Mouse (Mus musculus): Measurements from ENCODE around the gene Rab7b. TPM values are rescaled to one million over a fixed set of nuclear protein-coding genes. Genes with fewer than 3 reads are reported as not detected.

The Rab7b gene
- total and polyA plus RNA-seq, 3 experiments, result 0.19 TPM; not detected in 2

DNA sequence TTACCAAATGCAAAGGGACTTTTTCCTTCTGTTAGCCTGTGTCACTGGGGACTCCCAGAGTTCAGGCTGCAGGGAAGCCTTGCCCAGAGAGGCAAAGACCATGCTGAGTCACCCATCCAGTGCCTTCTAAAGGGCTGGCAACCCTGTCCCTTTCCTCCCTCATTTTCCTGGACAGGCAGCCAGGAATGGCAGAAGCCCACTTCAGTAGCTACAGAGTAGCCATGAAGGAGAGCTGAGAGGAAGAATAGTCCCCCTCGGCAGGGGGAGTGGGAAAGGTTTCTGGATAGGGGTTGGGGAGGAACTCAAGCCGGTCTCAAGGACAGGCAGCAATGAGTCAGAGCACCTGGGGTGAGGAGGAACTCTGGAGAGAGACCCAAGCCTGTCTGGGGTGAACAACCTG, 59.3 kb downstream of the Rab7b start:
- Histone ChIP-seq H3K27me3 (replicated peaks) (no peaks in the 10 kb centered on the region), H3K9me3 (replicated peaks; ENCODE audit: low read length) (no peaks in the 10 kb centered on the region), H3K79me2 (replicated peaks; ENCODE audit: control insufficient read depth, extremely low read depth, insufficient read depth, poor library complexity, severe bottlenecking) (no peaks in the 10 kb centered on the region), H3K4me2 (ENCODE audit: insufficient read depth, low read depth, poor library complexity, severe bottlenecking) (no peak overlapping the region), H3K9ac (ENCODE audit: insufficient read depth, low read depth) (no peak overlapping the region), H3K36me3 (replicated peaks in 1 of 2; ENCODE audit: control insufficient read depth in 1 of 2, insufficient read depth in 1 of 2, low read length in 1 of 2) (no peaks in the 10 kb centered on the region), H3K4me3 (replicated peaks in 1 of 3; ENCODE audit: low read depth in 2 of 3, low read length in 2 of 3, poor library complexity in 1 of 3) (no peak overlapping the region), H3K27ac (ENCODE audit: insufficient read depth, low read depth) (no peak overlapping the region), H3K4me1 (ENCODE audit: control insufficient read depth in 1 of 2, insufficient read depth in 2 of 2) (peaks cover 3 to 60% of the 10 kb centered on the region in 2 experiments)
- TF ChIP-seq JUND (conservative IDR thresholded peaks at IDR 0.05; ENCODE audit: low read depth, low read length) (no peak), NRF1 (IDR thresholded peaks at IDR 0.05; ENCODE audit: low read depth, low read length) (no peak), POLR2AphosphoS2 (IDR thresholded peaks at IDR 0.05; ENCODE audit: low read depth, low read length) (no peak), TBP (conservative IDR thresholded peaks at IDR 0.05; ENCODE audit: low read depth, low read length) (no peak), MAX (IDR thresholded peaks at IDR 0.05; ENCODE audit: low read length) (no peak), CHD1 (IDR thresholded peaks at IDR 0.05; ENCODE audit: low read depth, low read length) (no peak), CTCF (conservative IDR thresholded peaks at IDR 0.05 in 1 of 2, IDR thresholded peaks at IDR 0.05 in 1 of 2; ENCODE audit: low read depth in 2 of 2, low read length in 2 of 2) (no peak), ZKSCAN1 (IDR thresholded peaks at IDR 0.05; ENCODE audit: borderline replicate concordance, low read depth, low read length) (no peak), KAT2A (IDR thresholded peaks at IDR 0.05; ENCODE audit: insufficient replicate concordance, low read length) (no peak), RCOR1 (conservative IDR thresholded peaks at IDR 0.05; ENCODE audit: low read depth, low read length) (no peak), MAFK (IDR thresholded peaks at IDR 0.05; ENCODE audit: insufficient replicate concordance, low read length) (no peak), POLR2A (IDR thresholded peaks at IDR 0.05; ENCODE audit: low read depth, low read length) (no peak), PAX5 (IDR thresholded peaks at IDR 0.05; ENCODE audit: low read length) (no peak), TCF12 (IDR thresholded peaks at IDR 0.05; ENCODE audit: low read depth, low read length) (no peak), MEF2A (IDR thresholded peaks at IDR 0.05; ENCODE audit: borderline replicate concordance, low read depth, low read length) (no peak), USF2 (conservative IDR thresholded peaks at IDR 0.05; ENCODE audit: low read depth, low read length) (no peak), ELF1 (IDR thresholded peaks at IDR 0.05; ENCODE audit: low read depth, low read length) (no peak)
- DNase-seq (ENCODE audit: extremely low read depth), result no peak
- dilution Hi-C loops (cut with MboI; ENCODE audit: extremely low pct_ligation_motif_present, extremely low pct_unique_long_range_greater_than_20kb, low sequenced_read_pairs) (no loop called here), in situ Hi-C loops (cut with MboI; ENCODE audit: low pct_ligation_motif_present, low pct_unique_long_range_greater_than_20kb, low sequenced_read_pairs) (loop anchor here (5.0 kb wide), 1 partner anchor 85 kb away; no protein-coding TSS in a partner anchor)

DNA sequence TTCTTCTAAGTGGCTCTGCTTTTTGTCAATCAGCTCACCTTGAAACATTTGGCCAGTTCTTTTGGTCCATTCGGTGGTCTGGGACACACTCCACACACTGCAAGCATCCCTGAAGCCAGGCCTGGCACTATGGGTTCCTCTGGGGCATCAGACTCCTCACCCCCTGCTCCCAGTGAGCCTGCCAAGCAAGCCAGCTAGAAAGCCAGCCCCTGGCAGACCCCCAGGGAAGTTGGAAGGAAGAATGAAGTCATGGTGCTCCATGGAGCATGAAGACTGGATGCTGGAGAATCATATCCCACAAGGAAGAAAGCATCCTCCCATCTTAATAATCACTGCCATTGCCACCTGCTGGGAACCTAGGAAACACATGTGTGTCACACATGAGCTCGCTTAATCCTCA, 60.1 kb downstream of the Rab7b start:
- no peak for DNase-seq (ENCODE audit: extremely low read depth)
- in situ Hi-C loops (cut with MboI; ENCODE audit: low pct_ligation_motif_present, low pct_unique_long_range_greater_than_20kb, low sequenced_read_pairs), result loop anchor here (5.0 kb wide), 1 partner anchor 86 kb away; no protein-coding TSS in a partner anchor
- no peak overlapping the region for H3K9ac ChIP-seq (ENCODE audit: insufficient read depth, low read depth)
- no peaks in the 10 kb centered on the region for H3K9me3 ChIP-seq (replicated peaks; ENCODE audit: low read length)
- no peak overlapping the region for H3K4me2 ChIP-seq (ENCODE audit: insufficient read depth, low read depth, poor library complexity, severe bottlenecking)
- dilution Hi-C loops (cut with MboI; ENCODE audit: extremely low pct_ligation_motif_present, extremely low pct_unique_long_range_greater_than_20kb, low sequenced_read_pairs), result no loop called here
- peaks cover 2% of the 10 kb centered on the region for H3K27me3 ChIP-seq (replicated peaks)
- H3K36me3 ChIP-seq (replicated peaks in 1 of 2; ENCODE audit: control insufficient read depth in 1 of 2, insufficient read depth in 1 of 2, low read length in 1 of 2), result no peaks in the 10 kb centered on the region
- H3K4me1 ChIP-seq (ENCODE audit: control insufficient read depth in 1 of 2, insufficient read depth in 2 of 2), result peaks cover 3 to 65% of the 10 kb centered on the region in 2 experiments
- no peaks in the 10 kb centered on the region for H3K79me2 ChIP-seq (replicated peaks; ENCODE audit: control insufficient read depth, extremely low read depth, insufficient read depth, poor library complexity, severe bottlenecking)
- no peak overlapping the region for H3K27ac ChIP-seq (ENCODE audit: insufficient read depth, low read depth)
- no peak overlapping the region for H3K4me3 ChIP-seq (replicated peaks in 1 of 3; ENCODE audit: low read depth in 2 of 3, low read length in 2 of 3, poor library complexity in 1 of 3)
- no peak for TF ChIP-seq POLR2AphosphoS2 (IDR thresholded peaks at IDR 0.05; ENCODE audit: low read depth, low read length)
- no peak for TF ChIP-seq POLR2A (IDR thresholded peaks at IDR 0.05; ENCODE audit: low read depth, low read length)
- no peak for TF ChIP-seq CHD2 (IDR thresholded peaks at IDR 0.05; ENCODE audit: low read length)
- no peak for TF ChIP-seq USF2 (conservative IDR thresholded peaks at IDR 0.05; ENCODE audit: low read depth, low read length)
- no peak for TF ChIP-seq EP300 (IDR thresholded peaks at IDR 0.05; ENCODE audit: low read length)
- TF ChIP-seq TCF12 (IDR thresholded peaks at IDR 0.05; ENCODE audit: low read depth, low read length), result no peak
- TF ChIP-seq RCOR1 (conservative IDR thresholded peaks at IDR 0.05; ENCODE audit: low read depth, low read length), result no peak
- no peak for TF ChIP-seq NRF1 (IDR thresholded peaks at IDR 0.05; ENCODE audit: low read depth, low read length)
- no peak for TF ChIP-seq RAD21 (IDR thresholded peaks at IDR 0.05; ENCODE audit: low read depth, low read length)
- TF ChIP-seq IRF4 (IDR thresholded peaks at IDR 0.05; ENCODE audit: low read depth, low read length), result no peak
- TF ChIP-seq ELF1 (IDR thresholded peaks at IDR 0.05; ENCODE audit: low read depth, low read length), result no peak
